Mouse (Mus musculus) bone marrow macrophage, adult 2 months (primary cell): ENCODE measurements around the gene Ccdc155.

Experiments
- CTCF ChIP-seq: IDR thresholded peaks from 2 replicates; pipeline ENCODE4 v1.5.1; 2012; ENCODE audit warnings: low read depth, mild to moderate bottlenecking, low read length, moderate library complexity
- POLR2A ChIP-seq: IDR thresholded peaks from 2 replicates; pipeline ENCODE4 v1.6.1; 2012; ENCODE audit warnings: mild to moderate bottlenecking, low read depth, low read length, borderline replicate concordance

DNA sequence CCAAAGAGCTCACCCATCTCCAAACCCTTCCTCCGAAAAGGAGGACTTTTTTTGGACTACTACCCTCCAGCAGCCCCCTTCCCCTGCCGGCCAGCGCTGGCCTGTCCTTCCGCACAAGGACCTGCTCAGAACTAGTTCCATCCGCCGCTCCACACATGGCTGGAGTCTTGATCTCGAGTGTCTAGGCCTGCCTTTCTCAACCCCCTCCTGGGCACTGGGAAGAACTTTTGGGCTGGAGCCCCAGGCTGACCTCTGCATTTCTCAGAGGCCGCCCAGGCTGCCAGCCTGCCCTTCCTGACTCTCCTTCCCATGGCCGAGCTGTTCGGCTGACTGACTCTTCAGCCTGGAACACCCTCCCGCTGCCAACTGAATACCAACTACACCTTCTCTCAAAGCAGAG, 22.1 kb downstream of the Ccdc155 start:
- no peak for TF ChIP-seq POLR2A
- TF ChIP-seq CTCF, result no peak
